Mouse (Mus musculus) bone marrow, adult 2 months (tissue): ENCODE results near the gene Slc1a4. TPM values are rescaled to one million over a fixed set of nuclear protein-coding genes. Genes with fewer than 3 reads are reported as not detected.

Experiments
- H3K27ac ChIP-seq: fragments of 200-500 bp; 2 replicates; pipeline ENCODE4 v1.5.1; 2012; ENCODE audit warnings: low read depth, mild to moderate bottlenecking, control low read depth, inconsistent platforms, low read length; ENCODE audit not compliant: control insufficient read depth, poor library complexity, insufficient read depth
- H3K4me1 ChIP-seq: fragments of 200-500 bp; 2 replicates; pipeline ENCODE4 v1.6.1; 2011; ENCODE audit warnings: low read length; ENCODE audit not compliant: control insufficient read depth, insufficient read depth
- H3K4me3 ChIP-seq: fragments of 200-500 bp; replicated peaks from 2 replicates; pipeline ENCODE3; 2011; ENCODE audit warnings: mild to moderate bottlenecking, low read depth, low read length, control low read depth; ENCODE audit not compliant: control insufficient read depth
- CTCF ChIP-seq: fragments of 200-500 bp; IDR thresholded peaks from 2 replicates; pipeline ENCODE4 v1.5.1; 2011; ENCODE audit warnings: low read length, control low read depth; ENCODE audit not compliant: control insufficient read depth, insufficient read depth
- POLR2A ChIP-seq: fragments of 200-500 bp; IDR thresholded peaks from 2 replicates; pipeline ENCODE4 v1.6.1; 2011; ENCODE audit warnings: low read depth, mild to moderate bottlenecking, control low read depth, low read length, borderline replicate concordance; ENCODE audit not compliant: control insufficient read depth
- WGBS: fragments of 180-500 bp; shearing (Covaris S2); methylation state at CpG from one replicate; pipeline ENCODE4 v1.1.7; 2018; 5-methylcytosine and 5-hydroxymethylcytosine counted together
- polyA plus RNA-seq: library from polyadenylated mRNA; stranded (reverse); fragments of >200 nt; gene quantifications from 2 replicates; pipeline ENCODE4 v1.2.4, GENCODE M21; 2011; ENCODE audit warnings: low replicate concordance; ENCODE audit not compliant: missing spikeins, insufficient read depth, insufficient read length

Slc1a4 gene
- polyA plus RNA-seq, 1 experiment = 1.9 TPM

GRCm38 (mm10) chr11:20299900-20300299 lies 32.6 kb downstream of the Slc1a4 start:
- Histone ChIP-seq H3K27ac (no peak overlapping the region), H3K4me1 (no peaks in the 10 kb centered on the region), H3K4me3 (no peak overlapping the region)
- WGBS = 72% methylated on average over 6 of the region's 6 CpGs
- TF ChIP-seq CTCF = no peak

- Histone ChIP-seq H3K27ac (no peak overlapping the region), H3K4me1 (no peaks in the 10 kb centered on the region), H3K4me3 (no peak overlapping the region)
- TF ChIP-seq POLR2A (no peak), CTCF (no peak)
- 69% methylated on average over 3 of the region's 3 CpGs for WGBS
These were observed 48.0 kb downstream of the Slc1a4 start for GRCm38 (mm10) chr11:20284463-20284862.

- Histone ChIP-seq H3K4me1 (no peaks in the 10 kb centered on the region), H3K4me3 (no peak overlapping the region), H3K27ac (no peak overlapping the region)
- 73% methylated on average over 2 of the region's 2 CpGs for WGBS
- TF ChIP-seq CTCF (no peak), POLR2A (no peak)
These were observed 49.8 kb downstream of the Slc1a4 start for GRCm38 (mm10) chr11:20282601-20283219.

- TF ChIP-seq POLR2A (no peak), CTCF (no peak)
- Histone ChIP-seq H3K4me1 (no peaks in the 10 kb centered on the region), H3K27ac (no peak overlapping the region), H3K4me3 (no peak overlapping the region)
- 50% methylated on average over 5 of the region's 5 CpGs for WGBS
These were observed 51.5 kb downstream of the Slc1a4 start for GRCm38 (mm10) chr11:20280982-20281381.

GRCm38 (mm10) chr11:20278702-20279101 lies 53.8 kb downstream of the Slc1a4 start:
- Histone ChIP-seq H3K4me1 (no peaks in the 10 kb centered on the region), H3K4me3 (no peak overlapping the region), H3K27ac (no peak overlapping the region)
- TF ChIP-seq POLR2A (no peak), CTCF (no peak)
- WGBS = 64% methylated on average over 5 of the region's 5 CpGs

GRCm38 (mm10) chr11:20277106-20277505 lies 55.4 kb downstream of the Slc1a4 start:
- no peaks in the 10 kb centered on the region for H3K4me1 ChIP-seq
- H3K27ac ChIP-seq = no peak overlapping the region
- WGBS = 80% methylated on average over 2 of the region's 2 CpGs
- no peak overlapping the region for H3K4me3 ChIP-seq
- TF ChIP-seq CTCF (no peak), POLR2A (no peak)

GRCm38 (mm10) chr11:20275974-20276373 lies 56.5 kb downstream of the Slc1a4 start:
- WGBS = 76% methylated on average over 2 of the region's 2 CpGs
- TF ChIP-seq CTCF (no peak), POLR2A (no peak)
- Histone ChIP-seq H3K4me1 (no peaks in the 10 kb centered on the region), H3K4me3 (no peak overlapping the region), H3K27ac (no peak overlapping the region)

- Histone ChIP-seq H3K4me1 (no peaks in the 10 kb centered on the region), H3K4me3 (no peak overlapping the region), H3K27ac (no peak overlapping the region)
- 60% methylated on average over 6 of the region's 6 CpGs for WGBS
- TF ChIP-seq CTCF (no peak), POLR2A (no peak)
These were observed 62.6 kb downstream of the Slc1a4 start for GRCm38 (mm10) chr11:20269885-20270284.

GRCm38 (mm10) chr11:20262628-20263380 lies 69.7 kb downstream of the Slc1a4 start:
- TF ChIP-seq CTCF (no peak), POLR2A (no peak)
- WGBS = 60% methylated on average over 8 of the region's 8 CpGs
- no peak overlapping the region for H3K4me3 ChIP-seq
- H3K27ac ChIP-seq = no peak overlapping the region
- H3K4me1 ChIP-seq = no peaks in the 10 kb centered on the region; the same call in 1 of the 2 replicates
